Mouse (Mus musculus): ENCODE results near the gene Pfdn4.

Gene Pfdn4

GRCm38 (mm10) chr2:170497091-170497566 is 901 bp downstream of the Pfdn4 start, which contains the start of gene Cyp24a1:
Gene Cyp24a1, minus strand, starts transcription at chr2:170497145.
- peak in 1 of 2 experiments; percentile 49 for DNase-seq (ENCODE audit: low spot score in 2 of 2)

- DNase-seq (ENCODE audit: low spot score in 2 of 2): no peak
Measured at GRCm38 (mm10) chr2:170498011-170498410, 1.8 kb downstream of the Pfdn4 start.

GRCm38 (mm10) chr2:170503343-170503742 is 7.1 kb downstream of the Pfdn4 start:
- no peak for DNase-seq (ENCODE audit: low spot score in 2 of 2)

GRCm38 (mm10) chr2:170503983-170504382 is 7.8 kb downstream of the Pfdn4 start:
- DNase-seq (ENCODE audit: low spot score in 2 of 2): no peak

- peak; percentile 35 to 79 for DNase-seq (ENCODE audit: low spot score in 2 of 2)
Measured at GRCm38 (mm10) chr2:170507734-170508133, 11.5 kb downstream of the Pfdn4 start.

- peak; percentile 77 to 89 for DNase-seq (ENCODE audit: low spot score in 2 of 2)
Measured at GRCm38 (mm10) chr2:170508821-170509220, 12.6 kb downstream of the Pfdn4 start.

- DNase-seq (ENCODE audit: low spot score in 2 of 2): peak; percentile 83 to 91
Measured at GRCm38 (mm10) chr2:170511073-170511891, 15.1 kb downstream of the Pfdn4 start.

- DNase-seq (ENCODE audit: low spot score in 2 of 2): no peak
Measured at GRCm38 (mm10) chr2:170513756-170514155, 17.5 kb downstream of the Pfdn4 start.

GRCm38 (mm10) chr2:170520321-170520971 is 24.2 kb downstream of the Pfdn4 start:
- peak in 1 of 2 experiments; percentile 25 for DNase-seq (ENCODE audit: low spot score in 2 of 2)

GRCm38 (mm10) chr2:170526513-170526912 is 30.3 kb downstream of the Pfdn4 start:
- no peak for DNase-seq (ENCODE audit: low spot score in 2 of 2)

- DNase-seq (ENCODE audit: low spot score in 2 of 2): no peak
Measured at GRCm38 (mm10) chr2:170528061-170528460, 31.8 kb downstream of the Pfdn4 start.

GRCm38 (mm10) chr2:170529766-170530165 is 33.5 kb downstream of the Pfdn4 start:
- DNase-seq (ENCODE audit: low spot score in 2 of 2): no peak

GRCm38 (mm10) chr2:170530256-170530655 is 34.0 kb downstream of the Pfdn4 start:
- no peak for DNase-seq (ENCODE audit: low spot score in 2 of 2)

- DNase-seq (ENCODE audit: low spot score in 2 of 2): no peak
Measured at GRCm38 (mm10) chr2:170534116-170534802, 38.0 kb downstream of the Pfdn4 start.

- no peak for DNase-seq (ENCODE audit: low spot score in 2 of 2)
Measured at GRCm38 (mm10) chr2:170534803-170535174, 38.6 kb downstream of the Pfdn4 start.

GRCm38 (mm10) chr2:170535841-170536240 is 39.6 kb downstream of the Pfdn4 start:
- DNase-seq (ENCODE audit: low spot score in 2 of 2): no peak

GRCm38 (mm10) chr2:170539211-170539610 is 43.0 kb downstream of the Pfdn4 start:
- DNase-seq (ENCODE audit: low spot score in 2 of 2): no peak

GRCm38 (mm10) chr2:170543625-170544024 is 47.4 kb downstream of the Pfdn4 start:
- no peak for DNase-seq (ENCODE audit: low spot score in 2 of 2)

- no peak for DNase-seq (ENCODE audit: low spot score in 2 of 2)
Measured at GRCm38 (mm10) chr2:170544159-170544558, 47.9 kb downstream of the Pfdn4 start.

- no peak for DNase-seq (ENCODE audit: low spot score in 2 of 2)
Measured at GRCm38 (mm10) chr2:170544950-170545349, 48.7 kb downstream of the Pfdn4 start.

- no peak for DNase-seq (ENCODE audit: low spot score in 2 of 2)
Measured at GRCm38 (mm10) chr2:170545745-170546144, 49.5 kb downstream of the Pfdn4 start.

- DNase-seq (ENCODE audit: low spot score in 2 of 2): no peak
Measured at GRCm38 (mm10) chr2:170547526-170547925, 51.3 kb downstream of the Pfdn4 start.
